Mouse (Mus musculus) ES-CJ7 (cell line): ENCODE results near the gene Gm5129.

ENCODE experiments used
- DNase-seq: peaks from one replicate; pipeline ENCODE4 v3.0.0; 2011; ENCODE audit warnings: low read depth, low spot score

Gm5129 gene

DNA sequence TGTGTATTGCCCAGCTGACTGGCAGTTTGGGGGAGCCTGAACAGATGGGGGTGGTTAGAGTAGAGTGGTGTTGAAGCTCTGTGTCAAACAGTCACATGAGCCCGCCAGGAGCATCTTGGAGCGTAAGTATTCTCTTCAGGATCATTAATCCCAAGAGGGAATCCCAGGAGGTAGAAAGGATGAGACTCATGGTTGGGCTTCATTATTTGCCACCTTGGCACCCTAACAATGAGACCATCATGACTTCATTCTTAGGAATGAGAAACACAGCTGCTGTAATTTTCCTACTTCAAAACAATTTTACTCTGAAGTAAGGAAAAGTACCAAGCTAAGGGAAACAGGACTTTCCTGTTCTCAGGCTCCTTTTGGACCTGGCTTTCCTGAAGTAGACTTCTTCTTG, 10.4 kb downstream of the Gm5129 start:
- no peak for DNase-seq

GRCm38 (mm10) chr5:29721159-29721558, 14.6 kb downstream of the Gm5129 start:
- peak; percentile 60 for DNase-seq

GRCm38 (mm10) chr5:29712906-29713305, 22.8 kb downstream of the Gm5129 start:
- DNase-seq, result peak; percentile 60

GRCm38 (mm10) chr5:29711631-29712030, 24.1 kb downstream of the Gm5129 start:
- no peak for DNase-seq

GRCm38 (mm10) chr5:29708258-29708657, 27.5 kb downstream of the Gm5129 start:
- DNase-seq, result no peak

DNA sequence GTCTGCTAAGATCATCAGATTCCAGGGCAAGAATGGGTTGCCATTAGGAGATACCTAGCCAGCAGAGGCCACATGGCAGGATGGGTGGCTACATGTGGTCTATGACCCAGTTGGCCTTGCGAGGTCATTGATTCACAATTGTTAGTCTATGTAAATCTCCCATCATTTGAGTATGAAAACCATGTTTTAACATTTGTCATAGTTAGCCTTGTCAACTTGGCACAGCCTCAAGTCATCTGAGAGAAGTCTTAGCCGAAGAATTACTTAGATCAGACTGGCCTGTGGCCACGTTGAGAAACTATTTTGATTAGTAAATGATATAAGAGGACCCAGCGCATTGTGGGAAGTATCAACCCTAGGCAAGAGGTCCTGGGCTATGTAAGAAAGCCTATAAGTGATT, 28.5 kb downstream of the Gm5129 start:
- DNase-seq, result no peak

DNA sequence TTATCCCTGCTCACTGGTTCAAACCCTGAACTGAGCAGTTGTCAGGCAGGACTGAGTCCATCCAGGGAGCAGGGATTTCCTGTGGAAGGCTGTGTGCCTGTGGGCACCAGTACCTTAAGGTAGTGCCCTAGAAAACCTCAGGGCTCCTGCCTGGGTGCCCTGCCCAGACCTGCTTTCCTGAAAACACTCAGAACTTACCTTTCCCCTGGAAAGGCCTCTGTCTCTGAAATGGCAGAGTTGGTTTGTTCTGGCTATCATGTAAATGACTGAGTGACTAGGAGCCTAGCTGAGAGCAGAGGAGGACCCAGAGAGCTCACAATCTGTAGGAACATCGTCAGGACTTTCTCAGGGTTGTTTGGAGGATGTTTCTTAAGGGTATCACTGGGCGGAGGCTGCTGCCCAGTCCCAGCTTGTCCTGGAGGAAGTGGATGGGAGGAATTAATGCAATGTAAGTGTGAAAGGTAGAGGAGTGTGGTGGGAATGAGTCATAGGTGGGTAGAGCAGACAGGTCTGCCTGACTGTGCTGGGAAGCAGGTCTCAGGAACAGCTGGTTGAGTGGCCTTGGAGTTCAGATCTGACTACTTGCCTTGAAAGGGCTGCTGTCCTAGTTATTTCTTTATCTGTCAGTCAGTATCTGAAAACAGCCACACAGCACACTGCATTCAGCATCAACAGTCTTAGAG, 36.1 kb downstream of the Gm5129 start:
- DNase-seq, result no peak

- DNase-seq, result peak; percentile 90
Measured at GRCm38 (mm10) chr5:29698493-29698892, 37.2 kb downstream of the Gm5129 start.

DNA sequence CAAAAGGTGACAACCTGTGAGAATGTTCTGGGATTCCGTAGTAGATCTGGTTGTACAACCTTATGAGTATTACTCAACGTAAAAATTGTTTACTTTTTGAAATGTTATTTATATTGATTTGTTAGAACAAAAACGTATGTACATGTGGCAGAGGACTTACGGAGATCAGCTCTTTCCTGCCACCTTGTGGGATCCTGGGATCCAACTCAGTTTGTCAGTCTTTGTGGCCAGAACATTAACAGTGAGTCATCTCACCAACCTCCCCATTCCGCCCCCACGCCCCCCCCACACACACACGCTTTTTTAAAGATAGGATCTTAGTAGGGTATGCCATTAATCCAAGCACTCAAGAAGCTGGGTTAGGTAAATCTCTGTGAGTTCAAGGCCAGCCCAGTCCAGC, 47.4 kb downstream of the Gm5129 start:
- no peak for DNase-seq

GRCm38 (mm10) chr5:29687671-29688070, 48.1 kb downstream of the Gm5129 start:
- peak; percentile 67 for DNase-seq
